Mouse (Mus musculus): ENCODE results near the gene Zfp280d. TPM values are rescaled to one million over a fixed set of nuclear protein-coding genes. Genes with fewer than 3 reads are reported as not detected.
"Not testable (repeated sequence)": the region's sequence is repeated elsewhere in the genome, so short reads cannot be mapped to it uniquely, and the experiment has no call there.

The Zfp280d gene
- polyA plus RNA-seq, 1 experiment from 2014 or later, result 25.3 TPM

GRCm38 (mm10) chr9:72400121-72400520, 125.5 kb downstream of the Zfp280d start:
- Histone ChIP-seq H3K27me3 (ENCODE audit: insufficient read depth, low read length) (no peaks in the 10 kb centered on the region), H3K4me1 (replicated peaks; ENCODE audit: insufficient read depth, low read length) (no peaks in the 10 kb centered on the region), H3K9me3 (replicated peaks; ENCODE audit: low read length) (no peaks in the 10 kb centered on the region), H3K4me3 (replicated peaks; ENCODE audit: low read depth, low read length) (no peak overlapping the region), H3K36me3 (ENCODE audit: insufficient read depth, low read length) (no peaks in the 10 kb centered on the region), H3K27ac (no peak overlapping the region), H3K4me2 (ENCODE audit: low read length) (no peak overlapping the region), H3K9ac (ENCODE audit: low read depth, low read length) (no peak overlapping the region)
- DNase-seq (ENCODE audit: low spot score) (no peak), ATAC-seq (replicated peaks; ENCODE audit: low FRiP score, low read depth) (no peak)
- no peak for TF ChIP-seq CTCF (IDR thresholded peaks at IDR 0.05; ENCODE audit: low read depth)
- 43% methylated on average over 4 of the region's 4 CpGs for WGBS

DNA sequence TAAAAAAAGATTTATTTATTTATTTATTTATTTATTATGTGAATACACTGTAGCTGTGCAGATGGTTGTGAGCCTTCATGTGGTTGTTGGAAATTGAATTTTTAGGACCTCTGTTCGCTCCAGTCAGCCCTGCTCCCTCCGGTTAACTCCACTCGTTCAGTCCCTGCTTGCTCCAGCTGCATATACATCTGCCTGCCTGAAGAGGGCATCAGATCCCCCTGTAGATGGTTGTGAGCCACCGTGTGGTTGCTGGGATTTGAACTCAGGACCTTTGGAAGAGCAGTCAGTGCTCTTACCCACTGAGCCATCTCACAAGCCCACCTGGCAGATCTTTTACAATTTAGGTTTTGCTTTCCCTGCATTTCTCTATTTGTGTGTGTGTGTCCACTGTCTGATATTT, 127.1 kb downstream of the Zfp280d start:
- H3K4me1 ChIP-seq (replicated peaks; ENCODE audit: insufficient read depth, low read length); H3K27me3 ChIP-seq (ENCODE audit: insufficient read depth, low read length); H3K4me2 ChIP-seq (ENCODE audit: low read length); H3K36me3 ChIP-seq (ENCODE audit: insufficient read depth, low read length); DNase-seq (ENCODE audit: low spot score); H3K9ac ChIP-seq (ENCODE audit: low read depth, low read length); H3K4me3 ChIP-seq (replicated peaks; ENCODE audit: low read depth, low read length); H3K27ac ChIP-seq; H3K9me3 ChIP-seq (replicated peaks; ENCODE audit: low read length); ATAC-seq (replicated peaks; ENCODE audit: low FRiP score, low read depth): not testable (repeated sequence)
- TF ChIP-seq CTCF (IDR thresholded peaks at IDR 0.05; ENCODE audit: low read depth), result peak; percentile 17; the same call in 1 of the 2 replicates
- 69% methylated on average over 4 of the region's 4 CpGs for whole genome bisulfite sequencing

- H3K27me3 ChIP-seq (ENCODE audit: insufficient read depth, low read length), result no peaks in the 10 kb centered on the region
- H3K27ac ChIP-seq, result no peak overlapping the region
- WGBS, result 68% methylated on average over 6 of the region's 6 CpGs
- H3K4me3 ChIP-seq (replicated peaks; ENCODE audit: low read depth, low read length), result no peak overlapping the region
- no peak for TF ChIP-seq CTCF (IDR thresholded peaks at IDR 0.05; ENCODE audit: low read depth)
- ATAC-seq (replicated peaks; ENCODE audit: low FRiP score, low read depth) (no peak), DNase-seq (ENCODE audit: low spot score) (no peak)
- no peaks in the 10 kb centered on the region for H3K9me3 ChIP-seq (replicated peaks; ENCODE audit: low read length)
- no peaks in the 10 kb centered on the region for H3K4me1 ChIP-seq (replicated peaks; ENCODE audit: insufficient read depth, low read length)
- no peaks in the 10 kb centered on the region for H3K36me3 ChIP-seq (ENCODE audit: insufficient read depth, low read length)
- no peak overlapping the region for H3K9ac ChIP-seq (ENCODE audit: low read depth, low read length)
- no peak overlapping the region for H3K4me2 ChIP-seq (ENCODE audit: low read length)
Measured at GRCm38 (mm10) chr9:72403421-72403820, 128.8 kb downstream of the Zfp280d start.

- no peaks in the 10 kb centered on the region for H3K9me3 ChIP-seq (replicated peaks; ENCODE audit: low read length)
- no peak overlapping the region for H3K9ac ChIP-seq (ENCODE audit: low read depth, low read length)
- H3K4me3 ChIP-seq (replicated peaks; ENCODE audit: low read depth, low read length), result no peak overlapping the region
- TF ChIP-seq CTCF (IDR thresholded peaks at IDR 0.05; ENCODE audit: low read depth), result no peak
- H3K27ac ChIP-seq, result no peak overlapping the region
- no peaks in the 10 kb centered on the region for H3K4me1 ChIP-seq (replicated peaks; ENCODE audit: insufficient read depth, low read length)
- H3K36me3 ChIP-seq (ENCODE audit: insufficient read depth, low read length), result no peaks in the 10 kb centered on the region
- 86% methylated on average over 8 of the region's 8 CpGs for WGBS
- no peak for DNase-seq (ENCODE audit: low spot score)
- no peak for ATAC-seq (replicated peaks; ENCODE audit: low FRiP score, low read depth)
- H3K27me3 ChIP-seq (ENCODE audit: insufficient read depth, low read length), result no peaks in the 10 kb centered on the region
- no peak overlapping the region for H3K4me2 ChIP-seq (ENCODE audit: low read length)
Measured at GRCm38 (mm10) chr9:72404446-72404845, 129.8 kb downstream of the Zfp280d start.

GRCm38 (mm10) chr9:72404934-72405333, 130.3 kb downstream of the Zfp280d start:
- Histone ChIP-seq H3K9me3 (replicated peaks; ENCODE audit: low read length) (no peaks in the 10 kb centered on the region), H3K9ac (ENCODE audit: low read depth, low read length) (no peak overlapping the region), H3K4me3 (replicated peaks; ENCODE audit: low read depth, low read length) (no peak overlapping the region), H3K4me1 (replicated peaks; ENCODE audit: insufficient read depth, low read length) (no peaks in the 10 kb centered on the region), H3K27ac (no peak overlapping the region), H3K36me3 (ENCODE audit: insufficient read depth, low read length) (no peaks in the 10 kb centered on the region), H3K4me2 (ENCODE audit: low read length) (no peak overlapping the region), H3K27me3 (ENCODE audit: insufficient read depth, low read length) (no peaks in the 10 kb centered on the region)
- no peak for TF ChIP-seq CTCF (IDR thresholded peaks at IDR 0.05; ENCODE audit: low read depth)
- ATAC-seq (replicated peaks; ENCODE audit: low FRiP score, low read depth), result no peak
- WGBS, result 73% methylated on average over 3 of the region's 3 CpGs
- DNase-seq (ENCODE audit: low spot score), result no peak

- 89% methylated on average over 9 of the region's 9 CpGs for WGBS
- no peaks in the 10 kb centered on the region for H3K4me1 ChIP-seq (replicated peaks; ENCODE audit: insufficient read depth, low read length)
- H3K27me3 ChIP-seq (ENCODE audit: insufficient read depth, low read length), result no peaks in the 10 kb centered on the region
- H3K9ac ChIP-seq (ENCODE audit: low read depth, low read length), result no peak overlapping the region
- no peak overlapping the region for H3K27ac ChIP-seq
- no peaks in the 10 kb centered on the region for H3K9me3 ChIP-seq (replicated peaks; ENCODE audit: low read length)
- ATAC-seq (replicated peaks; ENCODE audit: low FRiP score, low read depth), result no peak
- H3K36me3 ChIP-seq (ENCODE audit: insufficient read depth, low read length), result no peaks in the 10 kb centered on the region
- no peak for DNase-seq (ENCODE audit: low spot score)
- no peak for TF ChIP-seq CTCF (IDR thresholded peaks at IDR 0.05; ENCODE audit: low read depth)
- no peak overlapping the region for H3K4me3 ChIP-seq (replicated peaks; ENCODE audit: low read depth, low read length)
- no peak overlapping the region for H3K4me2 ChIP-seq (ENCODE audit: low read length)
Measured at GRCm38 (mm10) chr9:72405882-72406638, 131.4 kb downstream of the Zfp280d start.
